Comparison of ENCODE assay signal across 8 mouse cellular contexts in the genomic region with DNA sequence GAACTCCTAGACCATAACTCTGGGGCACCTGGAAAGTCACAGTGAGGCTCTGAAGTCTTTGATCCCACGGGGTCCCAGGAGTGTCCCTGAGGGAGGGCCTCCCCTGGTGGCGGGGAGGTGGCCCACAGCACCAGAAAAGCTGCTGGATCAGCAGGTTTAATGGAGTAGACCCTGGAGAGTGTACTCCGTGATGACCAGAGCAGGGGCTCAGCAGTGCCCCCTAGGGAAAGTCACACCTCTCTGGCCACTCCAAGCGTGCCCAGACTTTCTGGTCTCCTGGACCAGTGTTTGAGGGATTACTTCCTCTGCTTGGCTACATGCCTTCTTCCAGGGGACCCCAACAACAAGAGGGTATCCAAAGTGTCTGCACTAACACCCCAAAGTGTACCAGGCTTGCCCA. TPM values are rescaled to one million over a fixed set of nuclear protein-coding genes. Genes with fewer than 3 reads are reported as not detected.
DNase-seq lines count a peak whose midpoint lies in the region; ATAC-seq and TF ChIP-seq lines count a peak whose summit lies in the region.

No protein-coding gene starts in this region.

- no peaks in the 10 kb centered on the region for H3K9me3 ChIP-seq in lung, embryonic 14.5 days (ENCODE audit: low read depth, low read length)
- H3K9me3 ChIP-seq in liver, embryonic 16.5 days (replicated peaks; ENCODE audit: control insufficient read depth, low read length) = no peaks in the 10 kb centered on the region
- no peaks in the 10 kb centered on the region for H3K9me3 ChIP-seq in heart, embryonic 12.5 days (replicated peaks)

- no peaks in the 10 kb centered on the region for H3K27me3 ChIP-seq in lung, embryonic 14.5 days (ENCODE audit: insufficient read depth, low read length)
- H3K27me3 ChIP-seq in liver, embryonic 16.5 days (ENCODE audit: control insufficient read depth, insufficient read depth, low read depth, low read length) = peaks cover 6% of the 10 kb centered on the region
- H3K27me3 ChIP-seq in heart, embryonic 12.5 days (replicated peaks) = no peaks in the 10 kb centered on the region

- H3K27ac ChIP-seq in lung, embryonic 14.5 days (ENCODE audit: low read depth) = no peak overlapping the region
- peak overlapping the region; percentile 5; the same call in 1 of the 2 replicates for H3K27ac ChIP-seq in liver, embryonic 16.5 days (ENCODE audit: low read length)
- H3K27ac ChIP-seq in heart, embryonic 12.5 days (ENCODE audit: poor library complexity, severe bottlenecking) = no peak overlapping the region

- 55% methylated on average over 4 of the region's 4 CpGs for WGBS in lung, embryonic 14.5 days
- 74% methylated on average over 4 of the region's 4 CpGs for WGBS in liver, embryonic 16.5 days (ENCODE audit: insufficient replicate concordance)
- 67% methylated on average over 4 of the region's 4 CpGs for WGBS in heart, embryonic 12.5 days

- H3K36me3 ChIP-seq in lung, embryonic 14.5 days (ENCODE audit: insufficient read depth) = peaks cover 63% of the 10 kb centered on the region
- H3K36me3 ChIP-seq in liver, embryonic 16.5 days (ENCODE audit: control insufficient read depth, insufficient read depth) = peaks cover 17% of the 10 kb centered on the region
- H3K36me3 ChIP-seq in heart, embryonic 12.5 days = peaks cover 49% of the 10 kb centered on the region

- no peak overlapping the region for H3K4me3 ChIP-seq in lung, embryonic 14.5 days (ENCODE audit: low read depth, low read length)
- H3K4me3 ChIP-seq in liver, embryonic 16.5 days (ENCODE audit: low read depth, low read length) = no peak overlapping the region
- H3K4me3 ChIP-seq in heart, embryonic 12.5 days = no peak overlapping the region

- DNase-seq in adrenal gland, postnatal 14 days = peak; percentile 51
- no peak for DNase-seq in adrenal gland, postnatal 36 days
- no peak for DNase-seq in lung, embryonic 14.5 days
- no peak for DNase-seq in lung, adult 18-20 months

- ATAC-seq in lung, embryonic 14.5 days (ENCODE audit: insufficient read depth) = no peak
- ATAC-seq in liver, embryonic 16.5 days (ENCODE audit: low read depth) = no peak
- no peak for ATAC-seq in erythroblast, adult 5-6 weeks (replicated peaks; ENCODE audit: low FRiP score, poor library complexity, severe bottlenecking)
- ATAC-seq in activated CD4-positive, CD25-positive, alpha-beta regulatory T cell, adult 4 months = no peak
- ATAC-seq in heart, embryonic 12.5 days (ENCODE audit: insufficient number of reproducible peaks, low FRiP score) = no peak

- H3K4me1 ChIP-seq in lung, embryonic 14.5 days (ENCODE audit: insufficient read depth) = peaks cover 14% of the 10 kb centered on the region; the same call in 1 of the 2 replicates
- peaks cover 47% of the 10 kb centered on the region for H3K4me1 ChIP-seq in liver, embryonic 16.5 days (ENCODE audit: control insufficient read depth, low read depth, low read length)
- H3K4me1 ChIP-seq in heart, embryonic 12.5 days (replicated peaks) = peaks cover 35% of the 10 kb centered on the region

- peak; percentile 51 for TF ChIP-seq CTCF in lung, embryonic 14.5 days (IDR thresholded peaks at IDR 0.05; ENCODE audit: low read depth)

- no peak overlapping the region for H3K4me2 ChIP-seq in lung, embryonic 14.5 days
- H3K4me2 ChIP-seq in liver, embryonic 16.5 days (ENCODE audit: low read depth, low read length) = no peak overlapping the region
- H3K4me2 ChIP-seq in heart, embryonic 12.5 days = no peak overlapping the region

- 0 out of 2 replicates have a peak overlapping the region, but pooled peaks have one; percentile 6 for H3K9ac ChIP-seq in lung, embryonic 14.5 days
- H3K9ac ChIP-seq in liver, embryonic 16.5 days (ENCODE audit: low read depth, low read length) = no peak overlapping the region
- no peak overlapping the region; the same call in 1 of the 2 replicates for H3K9ac ChIP-seq in heart, embryonic 12.5 days

RNA-seq across cellular contexts. Expression of gene Mex3d, which starts 4.0 kb away (rescaled TPM):
- total RNA-seq in adrenal gland, postnatal 14 days (2021) = 21.8 and 22.8 TPM in 2 replicates
- 10 to 100 TPM; 22.4 to 29.9 TPM for total RNA-seq in adrenal gland, postnatal 36 days (2021)
- polyA plus RNA-seq in lung, embryonic 14.5 days (2014; fragmentation: Nextera tagmentation; extraction: Ambion mirVana) = 7.4 and 8.6 TPM in 2 replicates
- 0.32 and 0.60 TPM in 2 replicates for polyA plus RNA-seq in liver, embryonic 16.5 days (2015; fragmentation: Nextera tagmentation; extraction: Ambion mirVana)
- 1.5 TPM in 1 of 2 replicates, not detected in the other for total RNA-seq in erythroblast, adult 5-6 weeks (2015; ENCODE audit: low replicate concordance)
- 0.51 and 0.70 TPM in 2 replicates for total RNA-seq in erythroblast, adult 5-6 weeks (2017; ENCODE audit: low replicate concordance)
- polyA plus RNA-seq in activated CD4-positive, CD25-positive, alpha-beta regulatory T cell, adult 4 months (2017; shearing (Covaris generic)) = 1 to 10 TPM in 1 of 2 experiments, under 1 TPM in 1; 0.62 to 1.2 TPM
- polyA plus RNA-seq in heart, embryonic 12.5 days (2016; fragmentation: Nextera tagmentation; extraction: Ambion mirVana) = 6.1 and 6.2 TPM in 2 replicates

RNA-seq across cellular contexts. Expression of gene Mbd3, which starts 15.9 kb away (rescaled TPM):
- total RNA-seq in adrenal gland, postnatal 14 days (2021) = 106 and 116 TPM in 2 replicates
- total RNA-seq in adrenal gland, postnatal 36 days (2021) = 100 to 1,000 TPM; 140 to 148 TPM
- polyA plus RNA-seq in lung, embryonic 14.5 days (2014; fragmentation: Nextera tagmentation; extraction: Ambion mirVana) = 224 and 268 TPM in 2 replicates
- 49.2 and 52.7 TPM in 2 replicates for polyA plus RNA-seq in liver, embryonic 16.5 days (2015; fragmentation: Nextera tagmentation; extraction: Ambion mirVana)
- 11.9 and 38.4 TPM in 2 replicates for total RNA-seq in erythroblast, adult 5-6 weeks (2015; ENCODE audit: low replicate concordance)
- 10.5 and 21.3 TPM in 2 replicates for total RNA-seq in erythroblast, adult 5-6 weeks (2017; ENCODE audit: low replicate concordance)
- polyA plus RNA-seq in activated CD4-positive, CD25-positive, alpha-beta regulatory T cell, adult 4 months (2017; shearing (Covaris generic)) = 10 to 100 TPM; 23.6 to 32.0 TPM
- polyA plus RNA-seq in heart, embryonic 12.5 days (2016; fragmentation: Nextera tagmentation; extraction: Ambion mirVana) = 176 and 181 TPM in 2 replicates

RNA-seq across cellular contexts. Expression of gene Uqcr11, which starts 23.2 kb away (rescaled TPM):
- 1,202 and 1,279 TPM in 2 replicates for total RNA-seq in adrenal gland, postnatal 14 days (2021)
- 100 to 1,000 TPM; 876 to 886 TPM for total RNA-seq in adrenal gland, postnatal 36 days (2021)
- polyA plus RNA-seq in lung, embryonic 14.5 days (2014; fragmentation: Nextera tagmentation; extraction: Ambion mirVana) = 663 and 669 TPM in 2 replicates
- 509 and 519 TPM in 2 replicates for polyA plus RNA-seq in liver, embryonic 16.5 days (2015; fragmentation: Nextera tagmentation; extraction: Ambion mirVana)
- 38.2 and 42.4 TPM in 2 replicates for total RNA-seq in erythroblast, adult 5-6 weeks (2015; ENCODE audit: low replicate concordance)
- 56.0 and 60.8 TPM in 2 replicates for total RNA-seq in erythroblast, adult 5-6 weeks (2017; ENCODE audit: low replicate concordance)
- 100 to 1,000 TPM; 327 to 363 TPM for polyA plus RNA-seq in activated CD4-positive, CD25-positive, alpha-beta regulatory T cell, adult 4 months (2017; shearing (Covaris generic))
- polyA plus RNA-seq in heart, embryonic 12.5 days (2016; fragmentation: Nextera tagmentation; extraction: Ambion mirVana) = 951 and 1,026 TPM in 2 replicates

RNA-seq across cellular contexts. Expression of gene Plk5, which starts 27.2 kb away (rescaled TPM):
- total RNA-seq in adrenal gland, postnatal 14 days (2021) = 0.30 and 0.44 TPM in 2 replicates
- under 1 TPM in 1 of 2 experiments, not detected in 1; 0.26 TPM for total RNA-seq in adrenal gland, postnatal 36 days (2021)
- 0.61 and 0.77 TPM in 2 replicates for polyA plus RNA-seq in lung, embryonic 14.5 days (2014; fragmentation: Nextera tagmentation; extraction: Ambion mirVana)
- polyA plus RNA-seq in liver, embryonic 16.5 days (2015; fragmentation: Nextera tagmentation; extraction: Ambion mirVana) = 0.05 and 0.18 TPM in 2 replicates
- not detected in 2 replicates for total RNA-seq in erythroblast, adult 5-6 weeks (2015; ENCODE audit: low replicate concordance)
- total RNA-seq in erythroblast, adult 5-6 weeks (2017; ENCODE audit: low replicate concordance) = not detected in 2 replicates
- polyA plus RNA-seq in activated CD4-positive, CD25-positive, alpha-beta regulatory T cell, adult 4 months (2017; shearing (Covaris generic)) = not detected
- polyA plus RNA-seq in heart, embryonic 12.5 days (2016; fragmentation: Nextera tagmentation; extraction: Ambion mirVana) = not detected in 2 replicates

RNA-seq across cellular contexts. Expression of gene Adamtsl5, which starts 35.2 kb away (rescaled TPM):
- 8.4 and 10.9 TPM in 2 replicates for total RNA-seq in adrenal gland, postnatal 14 days (2021)
- total RNA-seq in adrenal gland, postnatal 36 days (2021) = 1 to 10 TPM; 7.3 to 7.7 TPM
- 0.68 and 1.2 TPM in 2 replicates for polyA plus RNA-seq in lung, embryonic 14.5 days (2014; fragmentation: Nextera tagmentation; extraction: Ambion mirVana)
- polyA plus RNA-seq in liver, embryonic 16.5 days (2015; fragmentation: Nextera tagmentation; extraction: Ambion mirVana) = 2.2 and 3.4 TPM in 2 replicates
- total RNA-seq in erythroblast, adult 5-6 weeks (2015; ENCODE audit: low replicate concordance) = 0.21 and 0.77 TPM in 2 replicates
- 0.17 TPM in 1 of 2 replicates, not detected in the other for total RNA-seq in erythroblast, adult 5-6 weeks (2017; ENCODE audit: low replicate concordance)
- not detected for polyA plus RNA-seq in activated CD4-positive, CD25-positive, alpha-beta regulatory T cell, adult 4 months (2017; shearing (Covaris generic))
- polyA plus RNA-seq in heart, embryonic 12.5 days (2016; fragmentation: Nextera tagmentation; extraction: Ambion mirVana) = 5.3 and 6.7 TPM in 2 replicates
